Mouse (Mus musculus): ENCODE measurements around the gene 9130023H24Rik. TPM values are rescaled to one million over a fixed set of nuclear protein-coding genes. Genes with fewer than 3 reads are reported as not detected.

9130023H24Rik gene
- total RNA-seq (2021), result 1 to 10 TPM; 5.2 to 6.0 TPM
- long read RNA-seq, experiment 1, partial matches to known transcripts, result 0 of 1 reads
- long read RNA-seq, experiment 1, other reads (novel, unspliced or antisense), result 0 of 1 reads
- long read RNA-seq, experiment 2, transcript 9130023H24Rik-201 (1 exons, 3,574 nt), result major isoform, 6 of 6 reads
- long read RNA-seq, experiment 2, partial matches to known transcripts, result 0 of 6 reads
- long read RNA-seq, experiment 2, other reads (novel, unspliced or antisense), result 0 of 6 reads

GRCm38 (mm10) chr7:128237927-128238778 is at the start of gene 9130023H24Rik:
Gene 9130023H24Rik (minus strand): TSS chr7:128238031.
- DNase-seq (ENCODE audit: low spot score in 2 of 2), result peak; percentile 99 to 100

DNA sequence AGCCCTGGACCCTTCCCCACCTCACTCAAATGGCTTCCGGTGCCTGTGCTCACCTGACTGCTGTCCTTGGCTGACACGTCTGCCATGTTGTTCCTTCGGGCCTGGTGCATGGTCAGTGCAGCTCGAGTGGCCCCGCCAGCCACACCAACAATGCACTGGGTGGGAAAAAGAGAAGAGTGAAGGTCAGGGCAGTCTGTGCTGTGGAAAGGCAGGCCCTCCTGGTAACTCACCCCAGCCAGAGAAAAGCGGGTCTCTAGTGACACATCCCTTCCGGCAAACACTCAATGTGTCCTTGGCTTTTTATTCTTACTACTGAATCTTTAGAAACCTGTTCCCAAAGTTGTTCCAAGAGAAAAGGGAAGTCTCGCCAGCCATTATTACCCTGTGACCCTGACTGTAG is 47.2 kb upstream of the 9130023H24Rik start:
- no peak for DNase-seq (ENCODE audit: low spot score in 2 of 2)

GRCm38 (mm10) chr7:128284047-128284446 is 46.2 kb upstream of the 9130023H24Rik start:
- DNase-seq (ENCODE audit: low spot score in 2 of 2), result no peak

DNA sequence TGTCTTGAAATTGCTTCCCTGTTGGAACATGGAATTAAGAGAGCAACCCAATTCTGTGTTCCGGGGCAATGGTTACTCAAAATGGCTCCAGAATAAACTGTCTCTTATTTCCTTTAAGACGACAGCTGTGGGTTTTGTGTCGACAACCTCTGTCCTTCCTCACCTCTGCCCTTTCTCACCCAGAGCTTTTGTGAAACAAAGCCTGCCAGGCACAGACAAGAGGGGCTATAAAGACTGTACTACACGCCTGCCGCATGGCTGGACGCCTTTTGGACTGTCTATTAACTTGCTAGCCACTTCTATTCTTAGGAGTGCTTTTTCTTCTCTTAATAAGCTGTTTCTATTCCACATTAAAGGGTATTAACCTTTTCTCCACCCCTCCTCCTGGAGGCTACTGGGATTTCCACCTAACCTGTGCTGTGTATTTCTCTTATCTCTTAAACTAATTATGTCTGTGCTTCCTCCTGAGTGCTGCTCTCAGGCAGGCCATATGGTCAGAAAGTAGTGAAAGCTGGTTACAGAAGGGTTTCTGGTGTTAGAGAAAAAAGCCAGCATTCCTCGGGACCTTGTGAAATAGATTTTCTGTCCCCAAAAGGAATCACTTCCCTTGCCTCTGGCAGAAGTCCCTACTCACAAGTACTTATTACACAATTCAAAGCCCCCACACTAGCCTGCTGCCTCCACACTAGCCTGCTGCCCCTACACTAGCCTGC is 44.9 kb upstream of the 9130023H24Rik start:
- no peak for DNase-seq (ENCODE audit: low spot score in 2 of 2)

DNA sequence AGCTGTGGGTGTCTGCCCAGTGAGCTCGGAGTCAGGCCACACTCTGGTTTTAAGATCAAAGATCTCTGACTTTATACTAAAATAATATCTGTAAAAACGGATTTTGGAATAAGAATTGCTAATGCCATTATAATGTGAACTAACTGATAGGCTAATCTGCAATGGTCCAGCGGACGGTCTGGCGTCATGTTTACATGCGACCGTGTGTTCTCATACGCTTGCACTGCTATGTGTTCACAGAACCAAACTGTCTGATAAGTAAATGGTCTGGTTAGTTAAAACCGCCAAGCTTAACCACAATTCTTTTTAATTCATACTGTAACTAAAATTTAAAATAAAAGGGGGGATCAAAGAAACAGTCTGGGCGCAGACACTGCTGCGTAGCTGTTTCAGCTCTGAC is 43.9 kb upstream of the 9130023H24Rik start:
- no peak for DNase-seq (ENCODE audit: low spot score in 2 of 2)

DNA sequence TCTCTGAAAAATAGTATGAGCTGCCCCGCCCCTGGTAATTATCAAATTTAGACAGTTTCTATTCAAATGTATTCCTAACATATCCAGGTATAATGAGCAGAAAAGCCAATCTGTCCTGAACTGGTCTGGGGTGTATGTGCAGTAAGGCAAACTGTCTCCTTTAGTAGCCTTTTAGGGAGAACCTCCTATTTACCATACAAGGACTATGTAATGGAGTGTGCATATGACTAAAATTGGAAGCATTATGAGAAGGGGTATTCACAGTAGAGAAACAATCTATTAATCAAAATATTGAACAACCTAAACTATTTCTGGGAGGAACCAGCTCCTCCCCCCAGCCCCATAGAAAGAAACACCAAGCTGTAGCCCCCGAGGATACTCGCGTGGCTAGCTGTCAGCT is 41.9 kb upstream of the 9130023H24Rik start:
- no peak for DNase-seq (ENCODE audit: low spot score in 2 of 2)

GRCm38 (mm10) chr7:128276051-128276450 is 38.2 kb upstream of the 9130023H24Rik start:
- no peak for DNase-seq (ENCODE audit: low spot score in 2 of 2)

GRCm38 (mm10) chr7:128271496-128271895 is 33.7 kb upstream of the 9130023H24Rik start:
- DNase-seq (ENCODE audit: low spot score in 2 of 2), result no peak

- DNase-seq (ENCODE audit: low spot score in 2 of 2), result no peak
These were observed 32.6 kb upstream of the 9130023H24Rik start for GRCm38 (mm10) chr7:128270431-128270850.

DNA sequence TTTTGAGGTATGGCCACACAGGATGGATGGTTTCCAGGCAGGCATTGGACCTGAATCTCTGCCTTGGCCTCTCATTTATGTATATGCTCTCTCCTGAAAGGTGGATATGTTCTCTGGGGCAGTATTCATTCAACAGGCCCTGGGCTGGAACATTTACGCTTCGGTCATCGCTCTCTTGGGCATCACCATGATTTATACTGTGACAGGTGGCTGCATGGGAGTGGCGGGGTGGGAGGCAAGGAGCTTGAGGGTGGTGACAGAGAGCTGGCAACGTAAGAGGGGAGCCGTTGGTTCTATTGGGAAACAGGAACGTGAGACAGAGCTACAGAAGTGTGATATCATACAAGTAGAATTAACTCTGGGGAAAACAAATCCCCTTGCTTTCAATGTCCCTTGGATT is 30.0 kb upstream of the 9130023H24Rik start:
- DNase-seq (ENCODE audit: low spot score in 2 of 2), result no peak

- DNase-seq (ENCODE audit: low spot score in 2 of 2), result no peak
These were observed 29.6 kb upstream of the 9130023H24Rik start for GRCm38 (mm10) chr7:128267391-128267790.

- DNase-seq (ENCODE audit: low spot score in 2 of 2), result no peak
These were observed 28.2 kb upstream of the 9130023H24Rik start for GRCm38 (mm10) chr7:128266056-128266455.

DNA sequence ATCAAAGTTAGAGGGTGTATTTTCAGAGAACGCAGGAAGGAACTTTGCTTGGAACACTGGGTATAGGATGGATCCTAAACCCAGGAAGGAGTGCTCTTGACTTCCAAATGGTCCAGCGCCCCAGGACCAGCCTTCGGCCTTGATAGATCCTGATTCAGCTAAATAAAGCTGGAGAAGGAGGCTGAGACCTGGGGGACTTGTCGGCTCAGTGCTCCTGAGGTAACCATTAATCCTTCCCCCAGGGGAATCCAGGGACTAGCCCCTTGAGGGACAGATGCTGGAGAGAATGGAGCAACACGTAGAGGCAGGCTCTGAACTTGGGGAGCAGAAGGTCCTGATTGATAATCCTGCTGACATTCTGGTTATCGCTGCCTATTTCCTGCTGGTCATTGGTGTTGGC is 27.6 kb upstream of the 9130023H24Rik start, which contains the start of gene Slc5a2:
Gene Slc5a2, plus strand, starts transcription at position 247 of the 400 bp plus-strand sequence.
- DNase-seq (ENCODE audit: low spot score in 2 of 2), result no peak

DNA sequence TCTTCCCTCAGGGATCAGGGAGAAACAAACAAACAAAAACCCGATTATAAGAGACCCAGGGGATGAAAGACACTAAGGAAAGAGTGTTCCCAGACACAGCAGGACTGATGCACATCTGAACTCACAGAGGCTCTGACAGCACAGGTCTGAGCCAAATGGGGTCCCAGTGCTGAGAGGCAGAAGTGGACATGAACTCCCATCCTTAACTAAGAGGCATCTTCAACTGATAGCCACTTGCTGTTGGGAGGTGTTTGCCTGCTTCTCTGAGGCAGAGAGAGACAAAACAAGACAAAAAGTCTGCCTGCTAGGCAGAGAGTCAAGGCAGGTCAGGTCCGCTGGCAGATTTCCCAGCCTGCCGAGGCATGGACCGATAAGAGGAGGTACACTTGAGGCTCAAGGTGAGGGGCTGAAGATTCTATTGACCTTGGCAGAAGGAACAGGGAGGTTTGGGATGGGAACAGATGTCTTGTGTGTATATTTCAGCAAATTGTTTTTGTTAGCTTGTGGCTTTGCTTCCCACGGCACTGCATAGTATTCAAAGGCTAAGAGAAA is 19.0 kb upstream of the 9130023H24Rik start:
- DNase-seq (ENCODE audit: low spot score in 2 of 2), result no peak

DNA sequence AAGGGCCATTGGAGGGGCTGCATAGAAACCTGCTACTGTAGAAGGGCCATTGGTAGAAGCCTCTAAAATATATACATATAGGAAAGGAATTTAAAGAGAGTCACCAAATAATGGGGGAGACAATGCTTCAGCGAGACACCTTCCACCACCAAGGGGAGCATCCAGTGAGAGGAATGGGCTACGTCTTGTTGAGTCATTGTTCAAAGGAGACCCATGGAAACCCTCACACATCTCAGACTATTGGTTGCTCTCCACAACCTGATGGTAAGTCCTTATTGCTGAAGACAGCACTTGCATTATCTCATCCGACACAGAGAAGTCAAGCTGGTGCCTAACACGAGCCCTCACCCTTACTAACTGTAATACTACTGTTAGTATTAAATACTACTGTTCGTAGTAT is 17.9 kb upstream of the 9130023H24Rik start:
- no peak for DNase-seq (ENCODE audit: low spot score in 2 of 2)

- DNase-seq (ENCODE audit: low spot score in 2 of 2), result no peak
These were observed 17.1 kb upstream of the 9130023H24Rik start for GRCm38 (mm10) chr7:128254978-128255377.

DNA sequence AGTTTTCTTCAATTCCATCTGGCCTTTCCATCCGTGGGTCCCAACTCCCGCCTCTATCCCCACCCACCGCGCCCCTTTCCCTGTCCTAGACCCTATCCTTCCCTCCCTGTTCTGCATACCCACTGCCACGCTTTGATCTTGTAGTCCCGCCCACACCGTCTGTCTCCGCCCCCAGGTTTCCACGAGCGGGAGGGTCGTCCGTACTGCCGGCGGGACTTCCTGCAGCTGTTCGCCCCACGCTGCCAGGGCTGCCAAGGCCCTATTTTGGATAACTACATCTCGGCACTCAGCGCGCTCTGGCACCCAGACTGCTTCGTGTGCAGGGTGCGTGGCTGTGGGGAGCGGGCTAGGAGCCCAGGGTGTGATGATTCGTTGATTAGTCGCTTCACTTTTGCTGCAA is 14.8 kb upstream of the 9130023H24Rik start:
- DNase-seq (ENCODE audit: low spot score in 2 of 2), result no peak

- no peak for DNase-seq (ENCODE audit: low spot score in 2 of 2)
These were observed 14.1 kb upstream of the 9130023H24Rik start for GRCm38 (mm10) chr7:128251946-128252345.

DNA sequence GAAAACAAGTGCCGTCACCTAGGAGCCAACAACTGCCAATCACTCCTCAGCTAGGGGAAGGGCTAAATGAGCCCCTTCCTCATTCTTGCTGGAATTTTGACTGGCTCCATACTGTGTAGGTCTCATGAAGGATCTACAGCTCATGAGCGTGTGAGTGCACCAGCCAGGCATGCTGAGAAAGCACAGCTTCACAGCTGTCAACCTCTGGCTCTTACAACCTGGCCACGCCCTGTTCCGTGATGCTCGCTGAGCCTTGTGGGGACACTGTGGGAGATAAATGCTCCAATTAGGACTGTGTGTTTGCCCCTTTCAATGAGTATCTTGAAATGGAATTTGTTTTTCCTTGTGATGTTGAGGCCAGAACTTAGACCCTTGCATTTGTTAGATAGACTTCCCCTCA is 12.2 kb upstream of the 9130023H24Rik start:
- DNase-seq (ENCODE audit: low spot score in 2 of 2), result no peak

- DNase-seq (ENCODE audit: low spot score in 2 of 2), result no peak
These were observed 10.5 kb upstream of the 9130023H24Rik start for GRCm38 (mm10) chr7:128248081-128249042.
